Mouse (Mus musculus): ENCODE results near the gene Zc3h12a. TPM values are rescaled to one million over a fixed set of nuclear protein-coding genes. Genes with fewer than 3 reads are reported as not detected.

Zc3h12a gene
- total RNA-seq (2021) = 1 to 10 TPM; 1.1 to 1.2 TPM

GRCm38 (mm10) chr4:125127305-125128084, at the start of gene Zc3h12a:
Gene Zc3h12a, minus strand, starts transcription at chr4:125127840.
- intact Hi-C loops (cut with DNase I) = no loop called here
- peak; percentile 60 to 64 for DNase-seq (ENCODE audit: low spot score in 2 of 2)

DNA sequence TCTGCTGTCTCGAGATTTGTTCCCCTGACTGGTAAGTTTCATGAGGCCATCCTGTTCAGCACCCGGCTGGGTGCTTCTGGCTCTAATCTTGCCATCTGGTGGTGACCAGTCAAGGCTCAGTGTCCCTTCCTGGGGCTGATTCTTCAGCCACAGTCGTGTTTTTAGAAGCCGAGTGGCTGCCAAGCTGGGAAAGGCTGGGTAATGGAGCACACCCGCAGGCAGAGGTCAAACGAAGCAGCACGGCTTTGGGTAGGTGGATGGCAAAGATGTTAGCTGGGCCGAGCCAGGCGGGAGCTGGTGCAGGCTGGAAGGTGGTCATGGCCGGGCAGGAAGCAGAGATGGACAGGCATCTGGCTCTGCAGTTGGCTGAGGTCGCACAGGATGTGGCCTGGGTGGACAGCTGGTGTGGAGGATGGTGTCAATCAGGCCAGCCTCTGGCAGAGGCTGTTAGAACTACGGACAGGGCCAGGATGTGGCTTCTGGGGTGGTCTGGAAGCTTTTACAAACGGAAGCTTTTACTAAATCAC, 49.1 kb upstream of the Zc3h12a start:
- DNase-seq (ENCODE audit: low spot score in 2 of 2) = no peak
- intact Hi-C loops (cut with DNase I) = no loop called here

GRCm38 (mm10) chr4:125176190-125176589, 48.5 kb upstream of the Zc3h12a start:
- no peak for DNase-seq (ENCODE audit: low spot score in 2 of 2)
- intact Hi-C loops (cut with DNase I) = no loop called here

DNA sequence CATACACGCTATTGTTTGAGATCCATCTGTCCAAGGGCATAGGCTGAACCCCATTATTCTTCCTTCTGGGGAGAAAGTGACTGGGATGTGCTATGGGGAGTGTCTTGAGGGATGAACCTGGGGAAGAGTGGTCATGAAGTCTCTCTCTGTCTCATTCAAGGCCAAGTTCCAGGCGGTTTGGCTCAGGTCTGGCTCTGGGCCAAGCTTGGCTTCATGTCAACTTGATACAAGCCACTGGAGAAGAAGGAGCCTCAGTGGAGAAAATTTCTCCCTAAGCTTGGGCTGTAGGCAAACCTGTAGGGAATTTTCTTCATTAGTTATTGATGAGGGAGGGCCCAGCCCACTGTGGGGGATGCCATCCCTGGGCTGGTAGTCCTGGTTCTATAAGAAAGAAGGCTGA, 48.0 kb upstream of the Zc3h12a start:
- DNase-seq (ENCODE audit: low spot score in 2 of 2) = no peak
- intact Hi-C loops (cut with DNase I) = no loop called here

DNA sequence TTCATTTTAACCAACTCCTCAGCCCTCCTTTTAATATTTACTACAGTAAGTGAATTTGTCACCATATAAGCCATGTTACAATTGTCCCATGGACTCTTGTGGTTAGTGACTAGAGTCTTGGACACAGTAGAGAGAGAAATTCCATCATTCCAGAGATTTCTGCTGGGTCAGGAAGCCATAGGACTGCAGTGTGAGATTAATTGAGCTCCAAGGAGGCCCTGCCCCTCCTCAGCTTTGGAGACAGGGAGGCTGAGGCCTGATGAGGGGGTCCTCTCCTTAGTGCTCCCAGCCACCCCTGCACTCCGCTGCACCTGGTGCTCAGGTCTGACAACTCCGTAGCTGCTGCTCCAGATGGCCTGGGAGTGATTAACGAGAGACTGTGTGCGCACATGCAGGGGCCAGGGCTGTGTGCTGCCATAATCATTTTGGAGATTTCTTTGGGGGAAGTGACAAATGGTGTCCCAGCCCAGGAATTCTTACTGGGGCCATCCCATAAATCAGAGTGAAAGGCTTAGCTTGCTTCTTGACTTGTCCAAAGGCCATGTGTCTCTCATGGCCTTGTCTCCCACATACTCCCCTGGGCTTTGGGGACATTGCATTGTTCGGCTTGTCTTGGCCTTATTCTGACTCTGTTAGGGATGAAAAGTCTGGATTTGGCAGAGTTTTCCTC, 47.0 kb upstream of the Zc3h12a start:
- intact Hi-C loops (cut with DNase I) = no loop called here
- no peak for DNase-seq (ENCODE audit: low spot score in 2 of 2)

GRCm38 (mm10) chr4:125173150-125173549, 45.5 kb upstream of the Zc3h12a start:
- intact Hi-C loops (cut with DNase I) = no loop called here
- no peak for DNase-seq (ENCODE audit: low spot score in 2 of 2)

DNA sequence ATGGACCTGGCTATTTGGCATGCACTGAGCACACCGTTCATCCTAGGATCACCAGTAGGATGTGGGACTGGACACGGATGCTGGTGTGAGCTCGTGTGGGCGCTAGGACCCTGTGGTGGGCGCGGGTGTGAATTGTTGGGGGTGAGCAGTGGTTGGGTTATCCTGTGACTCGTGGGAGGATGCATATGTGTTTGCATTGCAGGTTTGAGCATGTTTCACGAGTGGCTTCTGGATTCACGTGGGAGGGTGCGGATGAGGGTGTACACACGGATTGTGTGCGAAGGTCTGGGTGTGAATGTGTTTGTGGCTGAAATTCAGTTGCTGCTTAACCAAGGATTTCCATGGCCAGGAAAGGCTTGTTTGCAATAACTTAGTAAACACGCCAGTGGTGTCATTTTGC, 45.1 kb upstream of the Zc3h12a start:
- intact Hi-C loops (cut with DNase I) = no loop called here
- DNase-seq (ENCODE audit: low spot score in 2 of 2) = peak in 1 of 2 experiments; percentile 70

DNA sequence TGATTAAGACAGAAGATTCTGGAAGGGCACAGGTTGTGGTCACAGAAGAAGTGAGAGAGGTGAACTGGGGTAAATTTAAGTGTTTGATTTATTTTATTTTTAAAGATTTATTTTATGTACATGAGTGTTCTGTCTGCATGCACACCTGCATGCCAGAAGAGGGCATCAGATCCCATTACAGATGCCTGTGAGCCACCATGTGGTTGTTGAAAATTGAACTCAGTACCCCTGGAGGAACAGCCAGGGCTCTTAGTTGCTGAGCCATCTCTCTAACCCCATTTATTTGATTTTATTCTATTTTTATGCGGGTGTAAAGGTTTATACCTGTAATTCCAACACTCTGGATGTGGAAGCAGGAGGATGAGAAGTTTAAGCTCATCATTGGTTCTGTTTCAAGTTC, 40.1 kb upstream of the Zc3h12a start:
- intact Hi-C loops (cut with DNase I) = loop anchor here (10.0 kb wide), 1 partner anchor 317 kb away; no protein-coding TSS in a partner anchor
- DNase-seq (ENCODE audit: low spot score in 2 of 2) = no peak

DNA sequence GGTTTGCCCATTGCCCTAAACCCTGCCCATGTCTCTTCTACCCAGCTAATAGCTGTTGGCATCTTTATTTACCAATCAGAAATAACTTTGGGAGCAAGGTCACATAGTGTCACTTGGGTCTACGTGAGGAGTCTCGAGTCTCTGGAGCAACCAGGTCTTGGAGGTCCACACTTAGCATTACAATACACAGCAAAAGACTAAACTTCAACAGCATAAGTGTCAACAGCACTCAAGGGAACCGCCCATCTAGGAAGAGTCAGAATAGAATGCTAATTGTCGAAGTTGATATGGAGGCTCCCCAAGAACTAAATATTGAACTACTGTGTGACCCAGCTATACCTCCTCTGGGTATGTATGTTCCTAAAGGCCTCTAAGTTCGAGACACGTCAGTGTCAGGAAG, 37.2 kb upstream of the Zc3h12a start:
- intact Hi-C loops (cut with DNase I) = loop anchor here (5.0 to 10.0 kb wide), 2 partner anchors 320 to 777 kb away; no protein-coding TSS in a partner anchor

GRCm38 (mm10) chr4:125162701-125163100, 35.1 kb upstream of the Zc3h12a start:
- intact Hi-C loops (cut with DNase I) = loop anchor here (5.0 to 10.0 kb wide), 2 partner anchors 322 to 780 kb away; no protein-coding TSS in a partner anchor

More for the DNA sequence above, 37.2 kb upstream of the Zc3h12a start:
- no peak for DNase-seq (ENCODE audit: low spot score in 2 of 2)

DNA sequence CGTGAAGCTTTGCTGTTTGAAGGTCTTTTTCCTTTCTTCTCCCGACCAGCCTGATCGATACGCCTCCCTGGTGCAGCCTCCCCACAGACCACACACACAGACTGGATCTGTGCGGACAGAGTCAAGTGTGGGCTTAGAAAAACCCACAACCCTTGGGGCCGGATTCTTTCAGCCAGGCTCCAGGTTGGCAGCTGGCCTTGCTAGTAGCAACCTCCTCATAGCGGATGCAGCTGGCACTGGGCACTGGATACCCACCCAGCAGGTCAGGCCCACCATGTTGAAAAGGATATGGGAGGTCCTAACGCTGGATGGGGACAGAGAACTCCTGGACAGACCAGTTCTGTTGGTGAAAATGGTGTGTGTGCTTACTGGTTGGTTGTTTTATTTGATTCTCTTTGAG, 33.8 kb upstream of the Zc3h12a start:
- intact Hi-C loops (cut with DNase I) = loop anchor here (2.0 to 10.0 kb wide), 3 partner anchors 323 to 801 kb away; no protein-coding TSS in a partner anchor
- no peak for DNase-seq (ENCODE audit: low spot score in 2 of 2)

More at GRCm38 (mm10) chr4:125162701-125163100, 35.1 kb upstream of the Zc3h12a start:
- no peak for DNase-seq (ENCODE audit: low spot score in 2 of 2)

DNA sequence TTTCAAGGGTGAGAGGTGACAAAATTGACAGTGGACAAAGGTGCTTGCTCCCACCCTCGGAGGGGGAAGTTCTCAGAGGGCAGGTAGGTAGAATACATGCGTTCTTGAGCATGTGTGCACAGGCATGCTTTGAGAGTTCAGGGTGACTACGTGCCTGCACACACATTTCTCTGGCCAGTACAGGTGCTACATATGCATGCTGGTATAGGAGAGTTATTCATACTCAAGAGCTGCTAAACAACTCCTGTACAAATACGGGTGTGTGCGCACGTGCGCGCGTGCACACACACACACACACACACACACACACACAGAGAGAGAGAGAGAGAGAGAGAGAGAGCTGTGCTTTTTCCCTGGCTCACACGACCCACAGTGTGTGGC, 33.3 kb upstream of the Zc3h12a start:
- DNase-seq (ENCODE audit: low spot score in 2 of 2) = no peak
- intact Hi-C loops (cut with DNase I) = loop anchor here (2.0 to 10.0 kb wide), 3 partner anchors 324 to 802 kb away; no protein-coding TSS in a partner anchor

DNA sequence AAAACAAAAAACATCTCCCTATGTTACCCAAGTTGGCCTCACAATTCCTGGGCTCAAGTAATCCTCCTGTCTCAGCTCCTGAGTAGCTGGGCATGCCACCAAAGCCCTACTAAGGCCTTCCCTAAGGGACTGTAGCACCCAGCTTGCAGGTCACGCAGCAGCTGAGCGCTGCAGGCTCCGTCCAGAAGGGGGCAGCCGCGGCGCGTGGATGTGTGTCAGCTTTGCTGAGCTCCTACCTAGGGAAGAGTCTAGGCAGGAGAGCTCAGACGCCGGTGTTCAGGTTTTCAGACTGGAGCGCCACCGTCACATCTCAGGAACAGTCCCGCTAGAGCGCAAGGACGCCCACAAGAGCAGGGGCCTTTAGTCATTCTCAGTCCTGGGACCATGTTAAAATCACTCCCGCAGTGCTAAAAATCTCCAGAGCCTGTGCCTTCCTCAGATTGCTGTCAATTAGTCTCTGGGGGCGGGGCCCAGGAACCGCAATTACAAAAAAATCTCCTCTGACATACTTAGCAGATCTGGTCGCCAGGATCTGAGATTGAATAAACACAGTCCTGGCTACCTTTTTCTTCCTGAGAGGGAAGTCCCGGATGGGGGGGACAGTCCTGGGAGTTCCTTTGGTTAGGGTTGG, 32.8 kb upstream of the Zc3h12a start:
- intact Hi-C loops (cut with DNase I) = loop anchor here (2.0 to 10.0 kb wide), 3 partner anchors 324 to 802 kb away; no protein-coding TSS in a partner anchor

GRCm38 (mm10) chr4:125158581-125159317, 31.1 kb upstream of the Zc3h12a start:
- intact Hi-C loops (cut with DNase I) = no loop called here
- no peak for DNase-seq (ENCODE audit: low spot score in 2 of 2)

More for the DNA sequence above, 32.8 kb upstream of the Zc3h12a start:
- DNase-seq (ENCODE audit: low spot score in 2 of 2) = peak; percentile 90 to 94

DNA sequence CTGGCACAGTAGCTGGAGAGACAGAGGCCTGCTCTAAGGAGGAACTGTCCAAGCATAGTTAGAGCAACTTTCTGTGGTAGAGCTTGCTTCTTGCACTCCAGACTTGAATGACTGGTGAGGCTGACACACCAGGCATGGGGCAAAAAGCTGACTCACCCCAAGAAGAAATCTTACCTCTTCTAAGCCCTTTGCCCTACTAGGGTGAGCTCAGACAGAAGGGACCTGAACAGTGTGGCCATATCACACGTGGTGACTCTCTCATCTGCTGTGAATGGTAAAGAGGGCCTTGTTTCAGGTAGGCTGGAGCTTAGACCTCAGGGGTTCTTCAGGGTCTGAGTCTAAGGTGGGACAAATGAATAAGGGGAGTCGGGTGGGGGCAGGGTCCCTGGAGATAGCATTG, 30.4 kb upstream of the Zc3h12a start:
- intact Hi-C loops (cut with DNase I) = no loop called here
- no peak for DNase-seq (ENCODE audit: low spot score in 2 of 2)

DNA sequence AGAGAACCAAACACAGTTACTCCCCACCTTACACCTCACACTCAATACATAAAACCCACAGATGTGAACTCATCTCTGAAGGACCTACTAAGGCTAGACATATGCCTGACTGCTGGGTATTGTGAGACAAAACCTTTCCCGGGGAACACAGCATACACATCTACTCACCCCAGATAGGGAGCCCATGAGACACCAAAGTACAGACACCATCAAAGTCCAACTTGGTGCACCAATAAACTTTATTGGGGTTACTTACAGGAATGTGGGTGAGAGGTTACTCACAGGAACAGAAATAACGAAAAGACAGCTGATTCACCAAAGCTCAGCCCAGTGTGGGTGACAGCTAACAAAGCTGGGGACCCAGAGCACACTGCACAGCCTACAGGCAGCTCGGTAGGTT, 29.7 kb upstream of the Zc3h12a start:
- intact Hi-C loops (cut with DNase I) = no loop called here
- no peak for DNase-seq (ENCODE audit: low spot score in 2 of 2)

GRCm38 (mm10) chr4:125155646-125156045, 28.0 kb upstream of the Zc3h12a start:
- intact Hi-C loops (cut with DNase I) = no loop called here

DNA sequence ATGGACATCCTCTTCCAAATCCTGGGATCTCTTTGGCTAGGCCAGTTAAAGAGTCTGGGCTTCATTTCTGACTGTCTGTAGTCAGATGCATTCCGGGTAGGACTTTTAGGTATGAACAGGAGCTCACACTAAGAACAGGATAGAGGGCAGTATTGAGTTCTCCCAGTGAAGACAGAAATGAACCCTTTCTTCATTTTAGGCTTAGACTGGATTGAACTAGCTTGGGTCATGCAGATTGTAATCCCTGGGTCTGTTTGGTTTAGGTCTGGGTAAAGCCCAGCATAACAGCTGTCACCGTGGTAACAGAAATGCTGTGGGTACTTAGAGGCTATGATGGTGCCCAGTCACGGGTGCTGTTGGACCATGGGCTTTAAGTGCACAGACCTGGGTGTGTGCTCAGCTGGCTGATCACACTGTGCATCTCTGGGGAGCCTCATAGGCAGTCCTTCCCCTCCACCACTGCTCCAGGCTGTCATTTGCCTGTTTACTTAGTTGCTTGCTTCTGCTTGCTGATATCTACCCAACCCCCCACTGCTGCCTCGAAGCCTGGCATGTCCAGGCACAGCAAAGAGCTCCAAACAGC, 26.1 kb upstream of the Zc3h12a start:
- DNase-seq (ENCODE audit: low spot score in 2 of 2) = no peak
- intact Hi-C loops (cut with DNase I) = no loop called here

More at GRCm38 (mm10) chr4:125155646-125156045, 28.0 kb upstream of the Zc3h12a start:
- no peak for DNase-seq (ENCODE audit: low spot score in 2 of 2)

DNA sequence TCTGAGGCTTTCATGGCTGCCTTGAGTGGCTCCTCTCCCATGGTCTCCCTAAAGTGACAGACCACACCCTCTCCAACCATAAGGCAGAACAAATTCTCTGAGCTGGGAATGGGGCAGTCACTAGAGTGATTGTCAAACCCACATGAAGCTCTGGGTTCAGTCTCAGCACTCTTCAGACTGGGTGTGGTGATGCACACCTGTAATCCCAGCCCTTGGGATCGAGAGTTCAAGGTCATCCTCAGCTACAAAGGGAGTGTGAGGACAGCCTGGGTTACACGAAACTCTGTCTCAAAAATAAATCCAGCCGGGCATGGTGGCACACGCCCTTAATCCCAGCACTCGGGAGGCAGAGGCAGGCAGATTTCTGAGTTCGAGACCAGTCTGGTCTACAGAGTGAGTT, 24.8 kb upstream of the Zc3h12a start:
- intact Hi-C loops (cut with DNase I) = no loop called here
- no peak for DNase-seq (ENCODE audit: low spot score in 2 of 2)
